Mouse (Mus musculus) kidney, postnatal 10 days (tissue): ENCODE results near the gene Gjb4.
A peak's percentile ranks its signal among the peaks of the same experiment; 100 is the strongest.

Experiments
- DNase-seq: peaks from one replicate; pipeline ENCODE4 v3.0.0; 2021; ENCODE audit warnings: mixed read lengths

Gene Gjb4

DNA sequence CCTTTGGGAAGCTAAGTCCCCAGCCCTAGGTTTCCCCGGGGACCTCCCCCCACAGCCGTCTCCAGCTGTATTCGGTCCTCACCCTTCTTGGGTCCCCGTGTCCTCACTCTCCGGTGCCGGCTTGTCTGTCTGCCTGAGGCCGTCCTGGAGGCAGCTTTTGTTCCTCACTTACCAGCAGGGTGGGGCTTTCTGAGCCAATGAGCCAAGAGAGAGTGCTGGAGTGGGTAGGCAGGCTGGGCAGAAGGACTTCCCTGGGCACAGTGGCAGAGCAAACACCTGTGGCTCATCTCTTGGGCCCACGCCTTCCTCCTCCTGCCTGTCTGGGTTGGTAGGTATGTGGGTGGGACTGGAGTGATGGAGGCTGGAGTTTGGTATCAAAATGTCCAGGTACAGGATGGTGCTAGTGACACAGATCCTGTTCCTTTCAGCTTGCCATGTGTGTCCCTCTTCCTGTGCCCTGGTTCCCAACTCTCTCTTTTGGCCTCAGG, at the start of gene Gjb4:
TSS of gene Gjb4 (minus strand) at position 131 of the 488 bp plus-strand sequence.
- no peak for DNase-seq

DNA sequence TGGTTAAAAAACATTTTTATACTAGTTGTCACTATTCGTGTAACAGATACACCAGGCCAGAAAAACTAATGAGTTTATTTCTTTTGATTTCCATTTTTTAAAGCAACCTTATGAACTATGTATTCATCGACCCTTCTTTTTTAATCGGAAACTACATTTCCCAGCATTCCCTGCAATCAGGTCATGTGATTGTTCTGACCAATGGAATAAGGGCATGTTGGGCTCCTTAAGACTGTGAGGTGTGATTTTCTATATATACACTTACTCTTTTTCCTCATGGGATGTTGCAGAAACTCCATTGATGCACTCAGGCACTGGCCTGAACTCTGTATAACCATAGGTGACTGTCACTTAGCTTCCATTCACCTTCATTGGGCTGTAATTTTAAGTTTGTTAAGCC, 48.7 kb upstream of the Gjb4 start:
- no peak for DNase-seq

DNA sequence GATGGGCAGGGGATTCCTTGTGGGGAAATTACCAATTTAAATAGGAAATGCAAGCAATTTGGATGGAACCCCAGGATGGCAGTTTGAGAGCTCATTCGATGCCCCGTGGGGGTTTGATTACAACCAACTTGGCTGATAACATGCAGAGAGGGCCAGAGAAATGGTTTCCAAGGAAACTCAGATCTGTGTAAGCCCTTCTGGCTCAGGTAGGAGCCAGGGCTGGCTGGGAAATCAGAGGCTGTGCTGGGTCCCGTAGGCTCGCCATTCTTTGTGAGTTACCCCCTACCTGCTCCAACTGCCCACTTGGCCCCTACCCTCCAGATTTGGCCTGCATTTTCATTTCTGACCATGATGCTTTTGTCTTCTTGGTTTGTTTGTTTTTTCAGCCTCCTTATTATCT, 48.3 kb upstream of the Gjb4 start:
- DNase-seq, result no peak

DNA sequence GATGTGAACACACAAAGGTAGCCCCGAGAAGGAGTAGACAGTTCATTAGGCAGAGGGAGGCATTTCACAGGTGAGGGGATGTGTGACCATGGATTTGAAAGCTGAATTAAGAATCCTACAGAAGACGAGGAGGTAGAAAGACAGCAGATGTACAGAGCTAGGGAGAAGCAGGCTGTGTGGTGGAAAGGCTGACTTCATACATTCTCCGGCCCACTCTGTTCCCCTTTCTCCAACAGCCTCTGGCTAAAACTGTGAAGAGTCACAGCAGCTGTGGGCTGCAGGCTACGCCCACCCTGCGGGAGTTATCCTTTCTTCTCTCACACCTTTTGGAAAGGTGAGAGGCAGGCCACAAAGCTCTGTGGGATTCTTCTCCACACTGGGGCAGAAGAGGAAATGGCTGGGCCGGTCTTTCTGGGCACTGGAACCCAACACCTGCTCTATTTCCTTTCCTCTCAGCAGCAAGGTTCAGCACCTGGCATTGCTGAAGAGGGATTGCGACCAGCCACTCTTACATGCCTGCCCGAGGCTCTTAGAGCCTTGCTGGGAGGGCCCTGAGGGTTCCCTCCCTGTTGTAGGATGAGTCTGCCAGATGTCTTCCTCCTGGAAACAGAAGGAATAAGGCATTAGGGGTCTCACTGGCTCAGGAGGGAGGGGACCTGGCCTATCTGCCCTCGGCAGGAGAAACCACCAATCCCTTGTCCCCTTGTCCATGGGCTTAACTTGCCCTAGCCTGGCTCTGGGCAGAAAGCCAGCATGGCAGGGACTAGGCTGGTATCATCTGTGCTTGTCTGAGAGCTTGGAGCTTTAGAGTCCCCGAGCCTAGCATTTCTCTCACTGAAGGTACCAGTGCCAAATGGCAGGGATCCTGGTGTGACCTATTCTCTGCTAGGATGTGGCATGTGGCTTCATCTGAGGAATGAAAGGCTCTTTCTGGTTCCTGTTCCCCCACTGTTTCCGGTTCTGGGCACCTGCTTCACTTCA, 46.6 kb upstream of the Gjb4 start:
- DNase-seq, result no peak

DNA sequence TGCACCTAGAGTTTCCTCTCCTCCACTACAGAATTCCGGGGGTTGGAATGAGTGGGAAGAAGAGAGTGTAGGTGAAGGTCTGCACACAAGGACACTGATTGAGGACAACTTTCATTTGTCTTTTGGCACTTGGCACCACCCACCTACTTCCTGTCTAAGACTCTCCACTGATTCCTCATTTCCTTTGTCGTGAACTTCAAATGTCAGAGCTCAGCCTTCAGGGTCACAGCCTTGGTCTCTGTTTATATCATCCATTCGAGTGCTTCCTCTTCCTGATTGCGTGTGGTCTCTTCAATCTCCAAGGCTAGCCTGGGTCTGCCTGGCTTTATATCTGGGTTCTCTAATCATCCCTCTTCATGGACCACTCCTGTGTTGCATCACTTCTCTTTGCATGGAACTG, 41.7 kb upstream of the Gjb4 start:
- DNase-seq, result no peak

DNA sequence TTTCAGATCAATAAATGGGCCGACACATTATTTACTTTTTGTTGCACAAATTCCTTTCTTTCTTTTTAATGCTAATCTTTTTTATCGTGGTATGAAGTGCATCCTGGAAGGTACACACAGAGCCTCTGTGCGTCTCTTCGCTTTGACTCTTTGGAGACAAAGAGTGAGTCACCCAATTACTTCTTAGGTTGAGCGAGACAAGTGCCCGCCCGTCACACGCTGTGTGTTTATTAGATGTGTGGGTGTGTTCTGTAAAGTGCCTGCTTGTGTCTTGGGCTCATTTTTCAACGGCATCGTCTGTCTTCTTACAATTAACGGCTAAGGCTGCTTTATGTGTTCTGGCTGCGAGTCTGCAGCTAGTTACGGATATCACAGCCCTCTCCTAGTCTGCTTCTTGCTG, 35.8 kb upstream of the Gjb4 start:
- DNase-seq, result no peak

DNA sequence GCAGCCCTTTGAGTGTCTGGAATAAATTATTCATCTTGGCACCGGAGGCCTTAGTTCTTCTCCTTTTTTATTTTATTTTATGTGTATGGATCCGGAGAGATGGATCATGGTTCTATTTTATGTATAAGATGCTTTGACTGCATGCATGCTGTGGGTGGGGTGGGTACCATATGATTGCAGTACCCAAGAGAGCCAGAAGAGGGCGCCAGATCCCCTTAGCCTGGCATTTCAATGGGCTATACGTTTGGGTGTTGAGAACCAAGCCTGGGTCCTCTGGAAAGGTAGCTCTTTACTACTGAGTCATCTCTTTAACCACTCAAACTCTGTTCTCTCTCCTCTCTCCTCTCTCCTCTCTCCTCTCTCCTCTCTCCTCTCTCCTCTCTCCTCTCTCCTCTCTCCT, 23.5 kb upstream of the Gjb4 start:
- no peak for DNase-seq

DNA sequence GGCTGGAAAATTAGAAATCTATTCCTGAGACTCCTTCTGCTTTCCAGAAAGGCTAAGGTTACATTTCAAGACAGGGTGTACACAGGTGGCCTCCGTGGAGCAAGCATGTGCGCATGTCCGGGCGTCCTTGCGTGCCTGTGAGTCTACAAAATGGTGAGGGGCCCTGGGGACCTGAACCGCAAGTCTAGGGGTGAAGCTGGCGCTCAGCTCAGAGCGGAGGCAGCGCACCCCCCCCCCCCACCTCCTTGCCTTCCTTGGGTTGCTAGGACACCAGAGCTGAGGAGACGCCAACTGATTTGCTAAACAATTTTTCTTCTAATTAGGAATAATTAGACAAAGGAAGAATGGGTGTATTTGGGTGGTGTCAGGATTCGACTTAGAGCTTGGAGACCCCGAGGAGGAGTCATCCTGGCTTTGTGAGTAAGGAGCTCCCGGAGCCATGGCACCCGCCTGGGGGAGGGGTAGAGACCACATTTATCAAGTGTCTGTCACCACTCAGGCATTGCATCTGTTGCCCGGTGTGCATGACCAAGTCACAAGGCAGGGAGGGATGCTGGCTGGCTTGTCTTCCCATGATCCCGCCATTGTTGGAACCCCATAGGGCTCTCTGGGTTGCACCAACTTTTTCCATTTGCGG, 21.8 kb upstream of the Gjb4 start:
- DNase-seq, result no peak

DNA sequence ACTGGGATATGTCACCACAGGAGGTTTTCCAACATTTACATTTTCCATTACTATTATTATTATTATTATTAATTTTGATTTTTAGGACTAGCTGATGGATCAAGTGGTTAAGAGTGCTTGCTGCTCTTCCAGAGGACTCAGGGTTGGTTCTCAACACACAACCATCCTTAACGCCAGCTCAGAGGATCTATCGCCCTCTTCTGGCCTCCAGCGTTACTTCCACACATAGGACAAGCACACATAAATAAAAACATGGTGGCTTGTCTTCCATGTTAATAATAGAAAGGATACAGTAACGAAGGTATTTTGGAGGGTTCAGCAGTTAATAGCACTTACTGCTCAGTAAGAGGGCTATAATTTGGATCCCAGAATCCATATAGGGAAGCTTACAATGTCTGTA, 20.8 kb upstream of the Gjb4 start:
- DNase-seq, result no peak

DNA sequence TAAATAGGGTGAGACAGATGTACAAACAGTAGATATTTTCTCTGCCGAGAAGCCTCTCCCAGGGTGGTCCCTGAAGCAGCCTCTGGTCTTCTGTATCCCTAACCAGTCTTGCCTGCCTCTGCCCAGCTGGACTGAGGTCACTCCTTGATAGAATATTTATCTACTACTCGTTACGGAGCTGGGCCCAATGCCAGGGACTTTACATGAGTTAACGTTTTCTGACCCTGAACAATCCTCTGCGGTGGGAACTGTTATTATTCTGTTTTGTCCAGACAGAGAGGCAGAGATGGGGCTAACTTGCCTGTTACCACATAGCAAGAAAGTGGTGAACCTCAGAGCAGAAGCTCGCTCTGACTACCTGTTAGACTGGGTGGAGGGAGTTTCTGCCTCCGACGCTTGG, 19.6 kb upstream of the Gjb4 start:
- DNase-seq, result no peak

DNA sequence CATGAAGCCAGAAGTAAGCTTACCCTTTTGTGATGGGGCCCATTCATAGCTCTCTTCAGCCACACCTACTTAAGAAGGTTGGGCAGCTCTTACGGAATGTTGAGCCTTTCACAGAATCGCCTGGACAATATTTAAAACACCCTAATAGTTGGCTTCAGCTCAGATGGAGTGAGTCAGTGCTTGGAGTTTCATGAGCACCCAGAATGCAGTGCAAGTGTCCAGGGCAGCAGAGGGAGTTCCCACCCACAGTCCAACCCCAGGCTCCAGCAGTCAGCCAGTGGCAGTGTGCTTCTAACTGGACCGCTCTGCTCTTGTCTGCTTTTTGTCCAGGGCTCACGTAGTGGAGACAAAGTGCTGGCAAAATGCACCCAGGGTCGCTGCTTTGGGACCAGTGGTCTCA, 17.7 kb upstream of the Gjb4 start:
- no peak for DNase-seq

DNA sequence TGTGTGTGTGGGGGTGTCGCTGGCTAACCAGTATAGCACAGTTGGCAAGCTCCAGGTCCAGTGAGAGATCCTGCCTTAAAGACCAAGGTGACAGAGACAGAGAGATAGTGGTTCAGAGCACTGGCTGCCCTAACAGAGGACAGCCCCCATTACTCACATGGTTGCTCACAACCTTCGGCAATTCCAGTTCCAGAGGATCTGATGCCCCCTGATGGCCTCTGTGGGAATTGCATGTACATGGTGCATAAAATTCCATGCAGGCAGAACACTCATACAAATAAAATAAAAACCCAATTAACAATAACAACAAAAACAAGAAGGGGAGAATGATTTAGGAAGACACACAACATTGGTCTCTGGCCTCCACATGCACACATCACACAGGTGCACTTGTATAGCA, 16.6 kb upstream of the Gjb4 start:
- DNase-seq, result no peak

DNA sequence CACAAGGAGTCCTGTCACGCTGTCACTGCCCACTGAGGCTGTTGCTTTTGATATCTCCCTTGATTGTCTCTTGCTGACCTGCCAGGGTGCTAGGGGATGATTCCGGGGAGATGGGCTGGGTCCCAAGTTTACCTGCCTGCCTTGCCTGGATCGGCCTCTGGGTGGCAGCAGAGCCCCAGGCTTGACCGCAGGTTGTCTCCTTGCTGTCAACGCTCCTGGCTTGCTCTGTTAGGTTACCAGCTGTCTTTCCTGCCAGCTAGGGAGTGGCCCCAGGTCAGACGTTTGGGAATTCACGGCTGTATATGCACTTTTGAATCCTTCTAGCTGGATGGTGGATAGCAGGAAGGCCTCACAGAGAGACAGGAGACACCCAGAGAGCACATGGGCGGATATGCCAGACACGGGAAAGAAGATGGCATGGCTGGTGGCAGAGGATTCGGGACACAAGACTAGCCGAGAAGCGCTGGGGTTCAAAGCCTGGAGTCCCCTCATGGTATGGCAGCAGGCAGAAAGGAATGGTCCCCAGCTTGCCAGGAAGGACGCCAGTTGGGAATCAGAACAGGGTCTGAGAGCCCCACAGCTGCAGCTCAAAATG, 14.6 kb upstream of the Gjb4 start:
- DNase-seq, result peak; percentile 79

DNA sequence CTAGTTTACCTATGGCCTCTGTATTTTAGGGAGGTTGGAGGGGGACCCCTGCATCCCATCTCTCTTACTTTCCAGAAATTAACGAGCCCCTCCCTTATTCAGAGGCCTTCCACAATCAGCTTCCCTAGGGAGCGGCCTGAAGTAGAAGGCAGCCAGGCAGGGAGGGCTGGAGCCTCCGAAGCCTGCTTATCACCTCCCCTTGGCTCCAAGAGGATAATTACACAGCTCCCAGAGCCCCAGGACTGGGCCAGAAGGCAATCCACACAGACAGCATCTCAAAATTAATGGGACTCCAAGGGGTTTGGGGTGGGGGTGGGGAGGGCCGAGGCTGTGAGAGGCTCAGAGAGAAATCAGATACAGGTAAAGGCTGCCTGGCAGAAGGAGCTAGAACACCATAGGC, 12.0 kb upstream of the Gjb4 start:
- DNase-seq, result no peak

DNA sequence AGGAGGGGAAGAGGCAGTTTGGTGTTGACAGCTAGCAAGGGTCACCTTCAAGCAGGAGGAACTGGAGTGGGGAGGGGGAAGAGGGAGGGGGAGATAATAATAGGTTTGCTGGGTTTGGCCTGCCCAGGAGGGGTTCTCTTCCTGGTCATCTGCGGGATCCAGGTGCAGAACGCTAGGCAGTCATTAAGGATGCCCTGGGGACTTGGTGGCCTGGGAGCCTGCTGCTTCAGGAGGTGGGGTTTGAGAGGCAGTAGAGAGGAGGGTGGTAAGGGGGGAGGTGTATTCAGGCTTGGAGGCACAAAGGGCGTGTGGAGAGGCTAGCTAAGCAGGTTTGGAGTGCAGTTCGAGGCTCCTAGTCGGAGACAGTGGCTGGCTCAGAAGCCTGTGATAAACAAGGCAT, 11.6 kb upstream of the Gjb4 start:
- DNase-seq, result no peak

DNA sequence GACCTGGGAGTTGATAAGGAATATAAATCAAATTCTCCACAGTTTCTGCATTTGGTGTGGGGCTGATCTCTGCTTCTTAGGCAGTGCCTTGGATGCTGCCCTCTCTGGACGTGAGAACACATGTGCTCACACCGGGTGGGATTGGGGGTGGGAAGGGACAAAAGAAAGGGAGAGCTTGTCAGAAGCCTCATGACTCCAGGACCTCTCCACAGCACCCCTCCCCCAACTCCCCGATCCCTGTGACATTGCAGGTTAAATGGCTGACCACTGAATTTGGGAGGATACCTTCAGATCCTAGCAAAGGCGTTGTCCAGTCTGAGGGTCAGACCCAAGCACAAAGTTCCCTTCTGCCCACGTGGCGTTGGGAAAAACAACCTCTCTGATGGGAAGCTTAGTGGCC, 10.6 kb upstream of the Gjb4 start:
- no peak for DNase-seq

DNA sequence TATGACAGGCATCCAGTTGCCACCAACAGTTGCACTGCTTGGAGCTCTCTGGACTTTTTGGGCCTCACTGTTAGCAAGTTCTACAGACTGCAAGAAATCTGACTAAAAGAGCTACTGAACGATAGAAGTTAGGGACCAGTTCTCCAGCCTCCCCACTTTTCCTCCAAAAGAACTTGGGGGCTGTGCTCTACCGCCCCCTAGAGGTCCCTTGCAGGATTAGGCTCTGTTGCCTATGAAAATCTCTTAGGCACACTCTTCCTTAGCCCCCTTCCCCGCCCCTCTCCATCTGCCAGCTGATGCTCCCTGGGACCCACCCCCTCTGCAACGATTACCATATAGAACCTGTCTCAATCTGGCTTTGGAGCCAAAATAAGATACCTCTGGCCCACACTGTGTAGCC, 9.4 kb upstream of the Gjb4 start:
- DNase-seq, result no peak

DNA sequence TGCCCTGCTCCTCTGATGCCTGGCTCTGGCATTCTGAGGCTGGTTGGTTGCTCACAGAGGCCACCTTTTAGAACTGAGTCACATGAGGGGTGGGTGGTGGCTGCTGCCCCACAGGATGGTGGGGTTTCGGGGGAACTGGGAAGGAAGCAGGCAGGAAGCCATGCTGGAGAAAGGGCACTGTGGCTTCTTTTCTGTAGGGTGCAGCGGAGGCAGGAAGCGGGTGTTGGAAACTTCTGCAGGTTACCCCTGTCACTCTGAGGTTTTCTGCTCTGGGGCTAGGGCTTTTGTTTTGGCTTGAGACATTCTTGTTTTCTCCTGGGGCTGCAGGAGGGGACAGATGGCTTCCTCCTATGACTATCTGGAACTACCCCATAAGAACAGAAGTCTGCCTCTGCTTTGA, 8.6 kb upstream of the Gjb4 start:
- no peak for DNase-seq

DNA sequence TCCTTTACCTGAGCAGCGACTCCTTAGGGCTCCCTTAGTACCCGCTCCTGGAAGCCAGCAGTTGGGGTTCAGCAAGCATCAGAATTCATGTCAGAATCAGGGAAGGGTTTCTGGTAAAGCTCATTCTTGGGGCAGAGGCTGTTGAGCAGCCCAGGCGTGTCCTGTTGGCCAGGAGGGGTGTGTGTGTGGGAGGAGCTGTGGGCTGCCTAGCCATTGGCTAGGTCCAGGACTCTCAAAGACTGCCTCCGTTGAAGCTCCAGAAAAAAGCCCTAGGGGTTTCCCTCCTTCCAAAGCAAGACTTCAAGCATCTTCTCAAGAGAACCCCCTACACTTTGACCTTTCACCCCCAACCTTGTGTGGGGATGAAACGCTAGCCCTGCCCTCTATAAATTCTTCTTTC, 4.1 kb upstream of the Gjb4 start, which contains the start of gene Gjb5:
TSS of gene Gjb5 (minus strand) at position 164 of the 400 bp plus-strand sequence.
- peak; percentile 28 for DNase-seq

DNA sequence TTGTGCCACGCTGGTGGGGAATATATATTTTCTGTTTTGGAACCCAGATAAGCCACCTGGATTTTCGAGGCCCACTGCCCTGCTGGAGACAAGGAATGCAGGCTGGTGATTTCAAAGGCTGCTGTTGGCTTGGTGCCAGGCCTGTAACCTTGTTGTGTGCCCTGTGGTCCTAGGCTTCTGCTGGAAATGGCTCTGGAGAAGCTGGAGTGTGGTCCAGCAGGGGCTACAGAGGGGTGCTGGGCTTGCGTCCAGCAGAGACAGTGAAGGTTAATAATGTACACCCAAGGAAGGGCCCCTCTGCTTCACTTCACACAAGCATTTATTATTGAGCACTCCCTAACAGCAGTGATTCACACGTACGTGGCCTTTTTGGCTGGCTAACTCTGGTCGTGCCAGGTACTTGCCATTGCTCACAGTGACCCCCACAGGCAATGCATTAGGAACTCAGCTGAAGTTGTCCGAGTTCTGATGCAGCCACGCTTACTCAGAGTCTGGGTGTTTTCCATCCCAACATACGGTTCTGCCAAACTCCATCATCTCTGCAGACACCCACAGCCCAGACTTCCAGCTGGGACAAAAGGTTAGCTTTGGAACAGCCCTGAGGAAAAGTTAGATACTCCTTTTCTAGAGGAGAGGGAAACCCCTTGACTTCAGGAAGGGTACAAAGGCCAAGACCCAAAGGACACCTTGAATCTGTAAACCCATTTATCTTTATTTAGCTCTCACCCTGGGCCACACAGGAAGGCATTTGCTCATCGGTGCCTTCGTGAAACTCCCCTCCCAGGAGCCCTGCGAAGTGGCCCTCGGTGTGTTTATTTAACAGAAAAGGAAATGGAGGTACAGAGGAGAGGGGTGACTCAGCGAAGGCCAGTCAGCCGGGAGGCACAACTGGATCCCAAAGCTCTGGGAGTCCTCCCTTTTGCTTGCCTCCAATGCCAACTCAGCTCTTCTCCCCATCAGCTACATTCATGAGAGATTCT, 915 bp upstream of the Gjb4 start:
- DNase-seq, result peak; percentile 71

DNA sequence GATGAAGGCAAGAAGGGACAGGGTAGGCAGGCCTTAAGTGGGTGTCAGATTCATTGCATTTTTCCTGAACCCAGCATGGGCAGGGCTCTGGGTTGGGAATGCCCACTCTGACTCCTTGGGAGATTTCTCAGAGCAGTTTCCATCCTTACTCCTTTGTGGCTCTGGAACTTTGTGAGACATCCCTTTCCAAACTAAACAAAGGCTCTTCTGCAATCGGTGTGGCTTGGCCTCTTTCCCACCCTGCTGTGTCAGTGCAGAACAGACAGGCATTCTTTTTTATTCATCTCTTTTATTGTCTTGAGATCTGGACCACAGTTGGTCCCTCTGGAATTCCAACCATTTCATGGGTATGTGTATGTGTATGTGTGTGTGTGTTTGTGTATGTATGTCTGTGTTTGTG, 1.3 kb downstream of the Gjb4 start:
- DNase-seq, result no peak

DNA sequence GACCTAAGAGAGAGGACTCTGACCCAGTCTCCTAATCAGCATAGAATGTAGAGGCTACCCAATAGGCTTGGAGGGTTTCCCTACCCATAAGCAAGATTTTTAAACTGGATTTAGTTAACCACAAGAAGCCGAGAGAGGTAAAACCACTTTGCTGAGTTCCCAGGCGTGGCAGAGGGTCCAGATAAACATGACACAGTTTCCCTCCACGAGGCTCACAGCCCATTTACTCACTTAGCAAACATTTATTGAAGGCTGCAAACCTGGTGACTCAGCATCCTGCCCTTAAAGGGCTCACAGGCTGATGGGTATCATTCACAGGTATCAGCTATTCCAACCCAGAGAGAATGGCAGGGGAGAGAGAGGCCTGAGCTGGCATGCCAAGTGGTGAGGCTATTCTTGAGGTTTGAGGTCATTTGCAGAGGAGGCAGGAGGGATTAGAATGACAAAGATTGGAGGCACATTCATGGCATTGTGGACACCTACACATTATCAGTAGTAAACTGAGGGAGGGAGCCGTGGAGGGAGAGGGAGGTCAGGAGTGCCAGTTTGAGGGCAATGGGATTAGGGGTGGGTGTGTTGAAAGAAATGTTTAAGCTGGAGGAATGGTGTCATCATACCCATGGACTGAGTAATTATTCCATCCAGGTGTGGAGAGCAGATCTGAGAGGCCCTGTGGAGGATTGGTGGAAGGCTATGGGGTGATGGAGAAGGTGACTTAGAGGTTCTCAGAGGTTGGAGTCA, 4.2 kb downstream of the Gjb4 start:
- DNase-seq, result no peak
